Mouse (Mus musculus): ENCODE measurements around the gene Ints5. TPM values are rescaled to one million over a fixed set of nuclear protein-coding genes. Genes with fewer than 3 reads are reported as not detected.

The Ints5 gene
- 10 to 100 TPM; 23.9 to 26.9 TPM for total RNA-seq (2023)

DNA sequence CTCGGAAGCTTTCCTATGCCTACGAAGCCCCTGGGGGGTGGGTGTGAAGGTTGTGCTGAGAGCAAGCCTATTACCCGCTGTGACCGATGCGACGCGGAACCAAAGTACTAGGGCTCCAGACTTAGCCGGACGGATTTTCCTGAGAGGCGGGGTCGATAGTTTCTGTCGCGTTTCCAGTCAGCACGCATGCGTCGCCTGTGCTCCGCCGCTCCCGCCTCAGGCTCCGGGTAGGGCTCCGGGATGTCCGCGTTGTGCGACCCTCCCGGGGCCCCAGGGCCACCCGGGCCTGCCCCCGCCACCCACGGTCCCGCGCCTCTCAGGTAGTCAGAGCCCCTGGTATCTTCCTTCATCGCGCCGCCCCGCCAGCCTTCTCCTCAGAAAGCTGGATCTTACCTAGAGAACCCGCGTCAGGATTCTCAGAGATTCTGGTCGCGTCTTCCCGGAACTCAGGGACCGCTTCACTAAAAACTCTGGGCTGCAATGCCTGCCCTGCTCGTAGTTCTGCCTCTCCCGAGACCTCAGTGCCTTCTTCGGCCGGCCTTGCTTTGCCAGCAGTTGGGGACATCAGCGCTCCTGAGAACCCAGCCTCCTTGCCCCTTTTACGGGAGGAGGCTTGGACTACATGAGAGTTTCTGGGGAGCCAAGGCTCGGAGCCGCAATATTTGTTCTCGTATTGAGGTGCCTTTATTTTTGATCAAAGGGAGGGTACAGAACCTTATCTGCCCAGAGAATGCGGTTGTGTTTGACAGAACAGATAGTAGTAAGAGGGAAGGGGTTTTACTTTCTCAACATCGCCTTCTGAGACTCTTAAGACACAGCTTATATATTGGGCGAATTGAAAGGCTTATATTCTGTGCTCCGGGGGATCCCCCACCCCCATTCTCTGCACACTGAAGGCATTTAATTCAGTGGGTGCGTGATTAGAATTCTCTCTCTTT, at the start of gene Ints5:
Gene Ints5, plus strand, starts transcription at position 177 of the 938 bp plus-strand sequence.

DNA sequence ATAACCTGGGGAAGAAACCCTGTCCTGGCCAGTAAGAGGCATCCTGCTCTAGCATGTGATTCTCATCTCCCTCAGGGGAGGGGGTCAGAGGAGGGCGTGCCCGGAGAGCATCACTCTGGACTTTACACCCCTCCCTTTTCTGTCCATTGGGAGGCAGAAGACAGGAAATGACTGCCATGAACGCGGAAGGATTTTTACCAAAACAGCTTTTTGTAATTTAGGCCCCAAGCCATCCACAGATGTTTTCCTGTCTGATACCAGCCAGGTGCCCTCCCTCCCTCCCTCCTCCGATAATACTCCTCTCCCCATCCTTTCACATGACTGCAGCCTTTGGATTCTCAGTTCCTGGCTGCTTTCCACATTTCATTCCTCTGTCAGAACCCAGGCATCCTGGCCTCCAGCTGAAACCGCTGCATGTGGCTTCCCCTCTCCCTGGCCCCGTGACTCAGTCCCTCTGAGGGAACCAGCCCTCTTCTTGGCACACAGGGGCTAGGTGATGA, 42.4 kb upstream of the Ints5 start, which contains the start of gene Lrrn4cl:
Gene Lrrn4cl, plus strand, starts transcription at position 367 of the 500 bp plus-strand sequence.

DNA sequence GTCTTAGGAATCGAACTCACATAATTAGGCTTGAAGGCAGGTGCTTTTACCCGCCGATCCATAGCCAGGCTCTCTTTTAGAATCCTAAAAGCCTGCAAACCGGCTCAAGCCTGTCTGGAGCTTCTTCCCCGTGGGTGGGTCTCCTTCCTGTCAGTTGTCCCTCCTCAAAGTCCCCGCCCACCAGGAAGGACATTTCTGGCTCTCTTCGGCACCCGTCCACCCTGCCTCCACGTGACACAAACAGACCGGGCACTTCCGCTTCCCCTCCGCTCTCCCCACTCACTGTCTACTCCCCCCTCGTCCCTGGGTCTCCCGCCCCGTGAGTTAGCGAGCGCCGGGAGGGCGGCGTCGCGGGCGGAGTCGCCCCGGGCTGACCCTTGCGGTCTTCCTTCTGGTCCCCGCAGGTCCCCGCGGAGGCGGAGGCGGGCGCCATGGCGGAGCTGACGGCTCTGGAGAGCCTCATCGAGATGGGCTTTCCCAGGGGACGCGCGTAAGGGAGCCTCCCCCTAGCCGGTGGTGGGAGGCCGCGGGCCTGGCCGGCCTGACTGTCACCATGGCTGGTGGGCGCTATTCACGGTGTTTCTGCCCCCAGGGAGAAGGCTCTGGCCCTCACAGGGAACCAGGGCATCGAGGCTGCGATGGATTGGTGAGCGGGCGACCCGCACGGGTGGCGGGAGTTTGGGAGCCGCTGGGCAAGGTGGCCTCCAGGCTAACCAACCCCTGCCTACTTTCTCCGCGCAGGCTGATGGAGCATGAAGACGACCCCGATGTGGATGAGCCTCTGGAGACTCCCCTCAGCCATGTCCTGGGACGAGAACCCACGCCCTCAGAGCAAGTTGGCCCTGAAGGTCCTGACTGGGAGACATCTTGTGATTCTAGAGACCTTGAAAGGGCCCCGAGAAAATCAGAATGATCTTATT, 21.3 kb upstream of the Ints5 start, which contains the start of gene Ubxn1:
Gene Ubxn1, plus strand, starts transcription at position 230 of the 920 bp plus-strand sequence.

DNA sequence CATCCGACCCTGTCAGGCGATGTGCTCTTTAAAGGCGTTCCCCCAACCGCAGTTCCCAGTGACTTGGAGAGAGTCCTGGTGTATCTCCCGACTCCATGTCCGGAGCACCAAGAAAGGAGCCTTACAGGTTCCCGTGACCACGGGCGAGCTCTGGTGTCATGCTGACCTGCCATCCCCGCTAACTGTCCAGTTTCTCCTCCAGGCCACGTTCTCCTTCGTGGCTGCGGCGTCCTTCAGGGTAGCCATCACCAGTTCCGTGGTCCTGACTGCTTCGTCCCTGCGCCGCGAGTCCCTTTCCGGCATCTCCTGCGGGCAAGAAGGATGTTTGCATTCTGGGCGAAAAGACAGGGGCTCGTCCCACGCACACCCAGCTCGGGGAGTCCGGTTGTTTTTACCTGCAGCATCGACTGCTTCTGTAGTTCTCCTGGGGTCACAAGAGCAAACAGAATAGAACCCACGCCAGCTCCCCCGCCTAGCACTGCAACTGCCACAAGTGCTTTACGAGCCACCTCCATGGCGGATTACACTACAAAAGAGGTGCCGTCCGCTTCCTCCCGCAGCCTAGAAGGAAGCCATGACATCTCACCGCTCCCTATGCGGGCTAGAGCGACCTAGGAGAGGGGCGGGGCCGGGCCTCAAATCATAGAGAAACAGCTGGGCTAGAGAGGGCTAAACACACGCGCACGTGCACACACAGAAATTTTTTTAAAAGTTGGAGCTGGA, 12.3 kb upstream of the Ints5 start, which contains the start of gene Uqcc3:
Gene Uqcc3, minus strand, starts transcription at position 613 of the 723 bp plus-strand sequence.

DNA sequence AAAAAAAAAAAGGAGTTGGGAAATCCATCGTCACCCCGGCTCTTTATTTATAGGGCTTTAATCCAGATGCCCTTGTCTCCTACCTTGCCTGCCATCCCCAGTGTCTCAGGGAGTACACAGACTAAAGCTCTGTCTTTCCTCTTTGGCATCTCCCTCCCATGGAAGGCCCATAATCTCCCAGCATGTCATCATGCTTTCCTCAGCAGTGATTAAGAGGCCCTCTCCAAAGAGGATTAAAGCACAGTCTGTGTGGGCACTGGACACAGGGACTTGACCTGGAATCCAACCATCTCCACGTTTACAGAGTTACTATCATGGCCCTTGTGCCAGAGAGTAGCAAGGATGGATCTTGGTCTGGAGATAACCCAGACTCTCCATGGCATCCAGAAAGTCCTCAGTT, 9.2 kb upstream of the Ints5 start, which contains the start of the genes Lbhd1 and Gm49403:
Gene Lbhd1, plus strand, starts transcription at position 117 of the 400 bp plus-strand sequence.
Gene Gm49403, plus strand, starts transcription at position 315 of the 400 bp plus-strand sequence.

DNA sequence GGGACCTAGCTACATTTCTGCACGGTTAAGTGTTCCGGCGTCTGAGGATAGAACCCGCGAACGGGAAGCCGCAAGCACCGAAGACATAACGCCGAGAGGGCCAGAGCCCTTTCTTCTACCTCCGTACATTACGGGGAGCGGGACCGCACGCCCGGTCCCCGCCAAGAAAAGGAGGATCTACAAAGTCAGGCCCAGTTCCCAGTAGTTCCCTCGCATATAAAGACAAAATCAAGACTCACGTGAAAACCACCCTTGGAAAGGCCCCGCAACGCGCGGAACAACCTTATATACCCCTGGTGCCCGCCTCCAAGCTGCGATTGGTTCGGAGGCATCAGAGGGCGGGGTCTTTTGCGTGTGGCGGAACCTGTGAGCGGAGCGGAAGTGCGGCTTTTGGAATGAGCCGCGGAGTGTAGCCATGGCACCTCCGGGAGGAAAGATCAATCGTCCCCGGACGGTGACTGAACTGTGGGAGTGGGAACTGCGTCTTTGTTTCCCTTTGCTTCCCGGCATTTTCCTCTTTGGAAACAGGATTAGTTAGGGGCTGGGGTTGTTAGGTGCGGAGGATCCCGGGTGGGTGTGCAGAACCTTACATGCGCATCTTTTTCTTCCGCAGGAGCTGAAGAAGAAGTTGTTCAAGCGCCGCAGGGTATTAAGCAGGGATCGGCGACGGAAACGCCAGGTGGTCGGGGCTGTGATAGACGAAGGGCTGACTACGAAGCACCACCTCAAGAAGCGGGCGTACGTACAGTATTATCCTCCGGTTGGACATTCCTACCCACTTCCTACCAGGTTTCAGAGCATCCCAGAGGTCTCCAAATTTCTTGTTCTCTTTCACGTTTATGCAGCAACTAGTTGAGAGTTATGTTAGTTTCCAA, 4.1 kb upstream of the Ints5 start, which contains the start of the genes 1810009A15Rik and Gm49416:
Gene 1810009A15Rik, plus strand, starts transcription at position 343 of the 875 bp plus-strand sequence.
Gene Gm49416, plus strand, starts transcription at position 416 of the 875 bp plus-strand sequence.

DNA sequence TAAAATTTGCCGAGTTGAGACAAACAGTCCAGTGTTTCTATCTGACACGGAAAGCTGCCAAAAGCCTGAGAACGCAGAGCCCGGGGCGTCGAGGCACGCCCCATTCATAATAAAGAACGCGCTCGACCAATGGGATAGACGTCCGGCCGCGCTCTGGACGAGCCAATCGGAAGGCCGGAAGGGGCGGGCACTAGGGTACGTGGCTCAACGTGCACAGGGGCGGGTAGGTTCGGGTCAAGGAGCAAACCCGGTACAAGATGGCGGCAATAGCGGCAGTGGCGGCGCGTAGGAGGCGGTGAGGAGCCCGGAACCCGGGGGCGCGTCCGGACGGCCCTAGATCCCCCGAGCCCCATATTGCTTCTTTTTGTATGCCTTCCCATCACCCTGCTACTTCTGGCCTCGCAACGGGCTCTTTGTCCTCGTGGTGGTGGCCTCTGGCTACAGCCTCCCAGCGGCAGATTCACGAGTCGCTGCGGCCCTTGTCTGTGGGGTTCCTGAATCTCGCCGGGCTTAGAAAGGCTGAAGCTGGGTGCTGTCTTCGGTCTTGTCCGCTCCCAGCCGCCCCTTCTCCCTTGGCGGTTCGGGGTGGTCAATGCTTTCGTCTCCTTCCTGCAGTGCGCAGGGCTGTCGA, 5.2 kb downstream of the Ints5 start, which contains the start of gene Ganab:
Gene Ganab, plus strand, starts transcription at position 207 of the 631 bp plus-strand sequence.

DNA sequence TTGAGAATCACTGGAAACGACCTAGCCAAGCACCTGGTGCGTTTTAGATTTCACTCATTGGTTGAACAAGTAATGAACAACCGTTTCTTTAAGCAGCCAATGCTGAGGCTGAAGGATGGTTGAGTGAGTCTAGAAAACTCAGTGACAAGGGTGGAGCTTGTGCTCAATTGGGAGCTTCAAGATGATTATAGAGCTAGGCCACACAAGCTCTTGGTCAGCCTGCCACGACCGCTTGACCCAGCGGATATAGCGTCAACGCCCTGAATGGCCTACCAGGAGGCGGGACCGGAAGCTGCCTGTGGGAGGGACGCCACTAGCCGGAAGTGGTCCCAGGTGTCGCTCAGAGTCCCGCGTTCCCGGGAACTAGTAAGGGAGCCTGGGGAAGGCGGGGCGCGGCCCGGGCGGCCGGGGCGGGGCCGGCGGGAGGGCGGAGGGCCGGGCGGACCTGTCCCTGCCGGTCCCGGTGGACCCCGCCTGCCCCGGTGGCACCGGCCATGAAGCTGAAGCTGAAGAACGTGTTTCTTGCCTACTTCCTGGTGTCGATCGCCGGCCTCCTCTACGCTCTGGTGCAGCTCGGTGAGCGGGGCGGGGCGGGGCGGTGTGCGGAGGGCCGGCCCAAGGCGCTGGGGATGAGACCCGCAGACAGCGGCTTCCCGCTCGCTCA, 27.4 kb downstream of the Ints5 start, which contains the start of gene B3gat3:
Gene B3gat3, plus strand, starts transcription at position 302 of the 664 bp plus-strand sequence.

DNA sequence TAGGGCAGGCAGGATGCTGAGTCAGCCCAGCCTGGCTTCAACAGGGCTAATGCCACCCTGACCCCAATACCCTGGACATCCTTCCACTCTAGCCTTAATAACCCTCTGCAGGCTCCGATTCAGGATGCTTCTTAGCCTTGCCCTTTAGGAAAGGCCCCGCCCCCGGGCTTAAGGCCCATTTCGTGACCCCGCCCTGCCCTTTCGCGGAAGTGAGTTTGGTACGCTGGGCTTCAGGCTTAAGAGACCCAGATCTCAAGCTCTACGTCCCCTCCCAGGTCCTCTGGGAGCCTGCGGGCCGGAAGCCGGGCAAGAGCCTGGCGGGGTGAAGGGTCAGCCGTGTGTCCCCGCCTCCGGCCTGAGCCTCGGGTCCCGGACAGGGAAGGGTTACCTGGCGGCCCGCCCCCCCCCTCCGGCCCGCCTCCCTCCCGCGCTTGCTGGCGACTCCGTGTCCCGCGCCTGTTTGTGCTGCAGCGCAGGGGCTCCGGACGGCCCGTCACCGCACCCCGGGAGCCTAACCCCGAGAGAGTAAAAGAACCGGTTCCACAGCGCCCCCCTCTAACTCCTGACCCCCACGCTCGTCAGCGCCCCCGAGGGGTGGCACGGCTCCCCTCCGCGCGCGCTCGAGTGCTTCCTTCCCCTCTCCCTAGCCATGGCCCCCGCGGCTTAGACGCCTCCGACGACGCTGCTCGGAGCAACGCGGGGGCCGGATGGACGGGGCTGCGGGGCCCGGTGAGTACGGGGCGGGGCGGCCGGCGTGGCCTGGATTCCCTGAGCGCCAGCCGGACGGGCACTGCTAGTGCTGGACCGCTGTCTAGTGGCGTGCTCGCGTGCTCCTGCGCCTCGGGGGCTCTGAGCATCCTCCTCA, 36.7 kb downstream of the Ints5 start, which contains the start of the genes Rom1 and Eml3:
Gene Rom1, minus strand, starts transcription at position 133 of the 865 bp plus-strand sequence.
Gene Eml3, plus strand, starts transcription at position 329 of the 865 bp plus-strand sequence.

DNA sequence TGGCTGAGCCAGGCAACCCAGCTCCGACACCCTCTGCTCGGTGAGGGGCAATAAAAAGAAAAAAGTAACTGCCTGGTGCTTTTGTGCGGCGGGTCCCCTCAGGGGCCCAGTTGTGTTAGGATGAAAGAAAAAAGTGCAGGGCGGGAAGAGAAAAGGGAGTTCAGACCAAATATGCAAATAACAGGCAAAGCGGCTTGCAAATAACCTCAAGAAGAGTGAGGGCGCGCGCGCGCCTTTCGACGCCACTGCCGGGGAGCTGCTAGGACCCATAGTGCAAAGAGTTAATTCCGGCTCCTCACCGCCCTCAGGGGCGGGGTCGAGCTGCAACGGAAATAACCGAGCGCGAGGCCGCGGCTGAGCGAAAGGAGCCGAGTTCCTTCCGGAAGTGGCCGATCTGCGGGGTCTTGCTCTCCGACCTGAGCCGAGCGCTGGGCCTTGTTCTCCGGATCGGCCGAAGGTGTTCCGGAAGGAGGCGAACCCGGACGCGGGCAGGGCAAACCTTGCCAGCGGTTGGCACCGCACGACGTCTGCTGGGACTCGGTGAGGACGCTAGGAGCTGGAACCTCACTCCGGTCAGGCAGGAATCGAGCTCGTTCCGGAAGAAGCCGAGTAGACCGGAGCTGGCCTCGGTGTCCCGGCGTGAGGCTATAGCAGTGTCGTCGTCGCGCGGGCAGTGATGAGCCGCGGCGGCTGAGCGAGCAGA, 48.9 kb downstream of the Ints5 start, which contains the start of gene Mta2:
Gene Mta2, plus strand, starts transcription at position 361 of the 703 bp plus-strand sequence.

Other genes with a start within 250 kb of the Ints5 start
- not detected for gene Chrm1, start 229.2 kb upstream of the Ints5 start, total RNA-seq (2023)
- gene Slc3a2, start 169.6 kb upstream of the Ints5 start, total RNA-seq (2023), result 100 to 1,000 TPM; 186 to 208 TPM
- gene Wdr74, start 157.2 kb upstream of the Ints5 start, total RNA-seq (2023), result 10 to 100 TPM; 87.5 to 97.1 TPM
- 10 to 100 TPM; 11.8 to 13.2 TPM for gene 1700092M07Rik, start 152.3 kb upstream of the Ints5 start, total RNA-seq (2023)
- 100 to 1,000 TPM; 226 to 241 TPM for gene Stx5a, start 151.6 kb upstream of the Ints5 start, total RNA-seq (2023)
- gene Nxf1, start 135.9 kb upstream of the Ints5 start, total RNA-seq (2023), result 100 to 1,000 TPM; 459 to 471 TPM
- 10 to 100 TPM; 46.9 to 48.0 TPM for gene Tmem223, start 122.0 kb upstream of the Ints5 start, total RNA-seq (2023)
- 10 to 100 TPM; 66.4 to 71.6 TPM for gene Tmem179b, start 118.5 kb upstream of the Ints5 start, total RNA-seq (2023)
- gene Taf6l, start 106.6 kb upstream of the Ints5 start, total RNA-seq (2023), result 10 to 100 TPM; 13.8 to 17.4 TPM
- gene Polr2g, start 94.4 kb upstream of the Ints5 start, total RNA-seq (2023), result 10 to 100 TPM; 60.3 to 66.7 TPM
- 1 to 10 TPM in 1 of 2 experiments, under 1 TPM in 1; 0.99 to 1.1 TPM for gene Zbtb3, start 90.5 kb upstream of the Ints5 start, total RNA-seq (2023)
- gene Ttc9c, start 73.7 kb upstream of the Ints5 start, total RNA-seq (2023), result 10 to 100 TPM; 30.4 to 30.6 TPM
- 100 to 1,000 TPM; 105 to 110 TPM for gene Hnrnpul2, start 73.0 kb upstream of the Ints5 start, total RNA-seq (2023)
- gene AC129217.1, start 63.2 kb upstream of the Ints5 start, total RNA-seq (2023), result 10 to 100 TPM in 1 of 2 experiments, 1 to 10 TPM in 1; 2.4 to 17.5 TPM
- gene Bscl2, start 55.5 kb upstream of the Ints5 start, total RNA-seq (2023), result 10 to 100 TPM; 39.2 to 44.0 TPM
- not detected for gene Gng3, start 53.8 kb upstream of the Ints5 start, total RNA-seq (2023)
- gene Lrrn4cl, start 42.2 kb upstream of the Ints5 start, total RNA-seq (2023), result 1 to 10 TPM in 1 of 2 experiments, under 1 TPM in 1; 0.96 to 1.5 TPM
- gene Ubxn1, start 21.5 kb upstream of the Ints5 start, total RNA-seq (2023), result 100 to 1,000 TPM; 115 to 121 TPM
- gene Uqcc3, start 12.1 kb upstream of the Ints5 start, total RNA-seq (2023), result 10 to 100 TPM; 33.0 to 39.5 TPM
- gene Lbhd1, start 9.3 kb upstream of the Ints5 start, total RNA-seq (2023), result 10 to 100 TPM; 13.4 to 24.7 TPM
- gene Gm49403, start 9.1 kb upstream of the Ints5 start, total RNA-seq (2023), result not detected
- 10 to 100 TPM; 20.3 to 25.8 TPM for gene 1810009A15Rik, start 4.2 kb upstream of the Ints5 start, total RNA-seq (2023)
- 1 to 10 TPM; 1.9 to 4.8 TPM for gene Gm49416, start 4.1 kb upstream of the Ints5 start, total RNA-seq (2023)
- 100 to 1,000 TPM; 161 to 162 TPM for gene Ganab, start 5.1 kb downstream of the Ints5 start, total RNA-seq (2023)
- gene B3gat3, start 27.4 kb downstream of the Ints5 start, total RNA-seq (2023), result 10 to 100 TPM; 57.0 to 61.4 TPM
- 1 to 10 TPM; 5.8 to 6.1 TPM for gene Rom1, start 36.4 kb downstream of the Ints5 start, total RNA-seq (2023)
- gene Eml3, start 36.5 kb downstream of the Ints5 start, total RNA-seq (2023), result 10 to 100 TPM; 91.2 to 97.8 TPM
- gene Mta2, start 48.9 kb downstream of the Ints5 start, total RNA-seq (2023), result 100 to 1,000 TPM; 206 to 212 TPM
- gene Tut1, start 60.8 kb downstream of the Ints5 start, total RNA-seq (2023), result 10 to 100 TPM; 31.6 to 34.9 TPM
- gene Eef1g, start 74.0 kb downstream of the Ints5 start, total RNA-seq (2023), result 100 to 1,000 TPM; 615 to 678 TPM
- gene Ahnak, start 96.3 kb downstream of the Ints5 start, total RNA-seq (2023), result 100 to 1,000 TPM; 113 to 135 TPM
- gene Scgb1a1, start 195.0 kb downstream of the Ints5 start, total RNA-seq (2023), result not detected
- 10 to 100 TPM; 12.4 to 13.2 TPM for gene Asrgl1, start 242.6 kb downstream of the Ints5 start, total RNA-seq (2023)